Comparison of ENCODE assay signal across 8 mouse cellular contexts in the genomic region with DNA sequence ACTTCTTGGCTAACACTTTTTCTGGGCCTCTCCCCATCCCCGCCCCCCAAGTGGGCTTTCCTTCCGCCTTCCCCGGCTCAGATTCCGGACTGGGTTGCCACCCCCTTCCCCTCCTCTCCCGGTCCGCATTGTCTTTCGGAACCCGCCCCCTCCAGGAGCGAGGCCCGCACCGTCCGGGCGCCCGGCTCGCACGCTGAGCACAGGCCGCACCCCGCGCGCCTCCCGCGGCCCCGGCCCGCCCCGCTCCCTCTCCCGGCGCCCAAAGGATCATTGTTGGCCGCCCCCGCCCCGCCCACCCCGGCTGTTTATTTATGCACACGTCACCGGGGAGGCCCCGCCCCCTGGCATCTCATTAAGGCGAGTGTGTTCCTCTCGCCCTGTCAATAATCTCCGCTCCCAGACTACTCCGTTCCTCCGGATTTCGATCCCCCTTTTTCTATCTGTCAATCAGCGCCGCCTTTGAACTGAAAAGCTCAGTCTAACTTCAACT. TPM values are rescaled to one million over a fixed set of nuclear protein-coding genes. Genes with fewer than 3 reads are reported as not detected.
DNase-seq lines count a peak whose midpoint lies in the region; ATAC-seq and TF ChIP-seq lines count a peak whose summit lies in the region.

A gene (plus strand): TSS at position 382 of the 490 bp plus-strand sequence.

- peak; percentile 87 for ATAC-seq in forebrain, embryonic 12.5 days (ENCODE audit: low FRiP score)
- peak; percentile 88 for ATAC-seq in heart, embryonic 16.5 days (replicated peaks; ENCODE audit: extremely low read depth, insufficient read depth, low FRiP score)
- ATAC-seq in liver, embryonic 14.5 days (ENCODE audit: insufficient read depth) = peak; percentile 86
- ATAC-seq in stomach, embryonic 15.5 days (ENCODE audit: insufficient read depth, low FRiP score, low read depth) = peak; percentile 95

- peak within 1 kb of the TSS; percentile 97 for H3K27ac ChIP-seq in forebrain, embryonic 12.5 days
- peak within 1 kb of the TSS; percentile 96 for H3K27ac ChIP-seq in heart, embryonic 16.5 days (ENCODE audit: low read length)
- peak within 1 kb of the TSS; percentile 41 for H3K27ac ChIP-seq in liver, embryonic 14.5 days
- peak within 1 kb of the TSS; percentile 99 for H3K27ac ChIP-seq in stomach, embryonic 15.5 days

- H3ac ChIP-seq in C2C12 (ENCODE audit: control insufficient read depth, insufficient read length, low read depth) = peak within 1 kb of the TSS; percentile 78

- H3K27me3 ChIP-seq in C2C12 (ENCODE audit: control insufficient read depth, insufficient read depth, insufficient read length) = no peaks in the 10 kb centered on the region
- H3K27me3 ChIP-seq in forebrain, embryonic 12.5 days = peaks cover 11% of the 10 kb centered on the region
- H3K27me3 ChIP-seq in heart, embryonic 16.5 days (ENCODE audit: control insufficient read depth, insufficient read depth, low read length) = no peaks in the 10 kb centered on the region
- peaks cover 57% of the 10 kb centered on the region for H3K27me3 ChIP-seq in liver, embryonic 14.5 days (ENCODE audit: control insufficient read depth, insufficient read depth, low read length)
- no peaks in the 10 kb centered on the region for H3K27me3 ChIP-seq in stomach, embryonic 15.5 days (replicated peaks)

- peak; percentile 97 for DNase-seq in brain, embryonic 14.5 days (ENCODE audit: low read depth)
- DNase-seq in kidney, postnatal 36 days = peak; percentile 95 to 97
- DNase-seq in liver, embryonic 14.5 days (ENCODE audit: low read depth in 3 of 3, low spot score in 3 of 3) = peak; percentile 74 to 79 (median 77)
- DNase-seq in neural tube, embryonic 10.5 days (ENCODE audit: extremely low spot score, low spot score) = peak; percentile 94

- H3K79me2 ChIP-seq in C2C12 (ENCODE audit: control insufficient read depth, insufficient read depth) = peaks cover 47% of the 10 kb centered on the region

- TF ChIP-seq EP300 in liver, embryonic 14.5 days (IDR thresholded peaks at IDR 0.05; ENCODE audit: low read depth) = no peak

- TF ChIP-seq CTCF in C2C12 (IDR thresholded peaks at IDR 0.05; ENCODE audit: control insufficient read depth, insufficient read depth, insufficient read length) = no peak
- TF ChIP-seq CTCF in brain, embryonic 14.5 days (IDR thresholded peaks at IDR 0.05; ENCODE audit: borderline replicate concordance, extremely low read depth, insufficient read depth, insufficient read length) = no peak
- TF ChIP-seq CTCF in liver, embryonic 14.5 days (IDR thresholded peaks at IDR 0.05; ENCODE audit: low read depth) = no peak

- 1% methylated on average over 39 of the region's 42 CpGs for WGBS in forebrain, embryonic 12.5 days
- WGBS in heart, embryonic 16.5 days = 1% methylated on average over 27 of the region's 42 CpGs
- WGBS in liver, embryonic 14.5 days (ENCODE audit: insufficient replicate concordance) = 1% methylated on average over 38 of the region's 42 CpGs
- WGBS in stomach, embryonic 15.5 days = under 1% methylated on average over 39 of the region's 42 CpGs

- peaks cover 50% of the 10 kb centered on the region for H3K4me1 ChIP-seq in forebrain, embryonic 12.5 days
- H3K4me1 ChIP-seq in heart, embryonic 16.5 days (ENCODE audit: control insufficient read depth, insufficient read depth, low read length) = peaks cover 13% of the 10 kb centered on the region
- peaks cover 0 to 8% of the 10 kb centered on the region in 2 experiments; a peak in 2 of 4 replicates for H3K4me1 ChIP-seq in liver, embryonic 14.5 days (replicated peaks; ENCODE audit: control insufficient read depth in 2 of 2, insufficient read depth in 2 of 2, low read length in 1 of 2)
- peaks cover 14% of the 10 kb centered on the region for H3K4me1 ChIP-seq in stomach, embryonic 15.5 days

- H3K4me2 ChIP-seq in forebrain, embryonic 12.5 days = peak within 1 kb of the TSS; percentile 72
- H3K4me2 ChIP-seq in heart, embryonic 16.5 days (ENCODE audit: low read depth, low read length) = peak within 1 kb of the TSS; percentile 84
- H3K4me2 ChIP-seq in liver, embryonic 14.5 days (ENCODE audit: low read depth) = peak within 1 kb of the TSS; percentile 61
- H3K4me2 ChIP-seq in stomach, embryonic 15.5 days = peak within 1 kb of the TSS; percentile 74

- H3K9ac ChIP-seq in forebrain, embryonic 12.5 days = peak within 1 kb of the TSS; percentile 86
- H3K9ac ChIP-seq in heart, embryonic 16.5 days (ENCODE audit: low read length) = peak within 1 kb of the TSS; percentile 92
- peak within 1 kb of the TSS; percentile 49 for H3K9ac ChIP-seq in liver, embryonic 14.5 days (replicated peaks)
- H3K9ac ChIP-seq in stomach, embryonic 15.5 days = peak within 1 kb of the TSS; percentile 76

- H3K4me3 ChIP-seq in C2C12 (ENCODE audit: insufficient read depth, poor library complexity, severe bottlenecking) = peak within 1 kb of the TSS; percentile 75
- H3K4me3 ChIP-seq in forebrain, embryonic 12.5 days (replicated peaks) = peak within 1 kb of the TSS; percentile 64
- H3K4me3 ChIP-seq in heart, embryonic 16.5 days (ENCODE audit: low read length) = peak within 1 kb of the TSS; percentile 77
- peak within 1 kb of the TSS; percentile 61 to 80 for H3K4me3 ChIP-seq in liver, embryonic 14.5 days (ENCODE audit: insufficient read depth in 1 of 2, low read depth in 2 of 2, low read length in 2 of 2)
- H3K4me3 ChIP-seq in stomach, embryonic 15.5 days (replicated peaks) = peak within 1 kb of the TSS; percentile 73

- no peaks in the 10 kb centered on the region for H3K9me3 ChIP-seq in forebrain, embryonic 12.5 days
- H3K9me3 ChIP-seq in heart, embryonic 16.5 days (replicated peaks; ENCODE audit: control insufficient read depth, low read length) = no peaks in the 10 kb centered on the region
- H3K9me3 ChIP-seq in liver, embryonic 14.5 days (ENCODE audit: control insufficient read depth, low read length) = no peaks in the 10 kb centered on the region
- no peaks in the 10 kb centered on the region for H3K9me3 ChIP-seq in stomach, embryonic 15.5 days

- peaks cover 25% of the 10 kb centered on the region for H3K79me3 ChIP-seq in C2C12 (ENCODE audit: low read depth)

- TF ChIP-seq POLR2A in brain, embryonic 14.5 days (IDR thresholded peaks at IDR 0.05; ENCODE audit: borderline replicate concordance, extremely low read depth, insufficient read depth, insufficient read length, poor library complexity, severe bottlenecking) = 0 out of 2 replicates have a peak, but pooled peaks have one; percentile 23

- H3K36me3 ChIP-seq in C2C12 (ENCODE audit: control insufficient read depth, insufficient read depth) = no peaks in the 10 kb centered on the region
- H3K36me3 ChIP-seq in forebrain, embryonic 12.5 days (replicated peaks) = no peaks in the 10 kb centered on the region
- no peaks in the 10 kb centered on the region for H3K36me3 ChIP-seq in heart, embryonic 16.5 days (ENCODE audit: control insufficient read depth, insufficient read depth)
- no peaks in the 10 kb centered on the region for H3K36me3 ChIP-seq in liver, embryonic 14.5 days (replicated peaks; ENCODE audit: control insufficient read depth, insufficient read depth, low read depth)
- H3K36me3 ChIP-seq in stomach, embryonic 15.5 days = no peaks in the 10 kb centered on the region

TF ChIP-seq in C2C12, 6 proteins besides CTCF, POLR2A, EP300 and RAD21:
- no peak for TF ChIP-seq CEBPB (IDR thresholded peaks at IDR 0.05; ENCODE audit: low read depth)
- TF ChIP-seq MYOG (IDR thresholded peaks at IDR 0.05; ENCODE audit: control insufficient read depth, extremely low read depth, insufficient read length) = no peak
- TF ChIP-seq MYOD1 (IDR thresholded peaks at IDR 0.05; ENCODE audit: control insufficient read depth, insufficient read length, low read depth) = no peak
- TF ChIP-seq MAX (IDR thresholded peaks at IDR 0.05) = no peak
- no peak for TF ChIP-seq USF1 (IDR thresholded peaks at IDR 0.05; ENCODE audit: low read depth)
- TF ChIP-seq FOSL1 (IDR thresholded peaks at IDR 0.05; ENCODE audit: insufficient read depth, low read length, poor library complexity, severe bottlenecking) = no peak
TF ChIP-seq in C2C12: peak in this region for 0.

RNA-seq across cellular contexts. Expression of the gene that starts here (rescaled TPM):
- 10.3 TPM for polyA plus RNA-seq in C2C12 (2012; fragmentation: generic; extraction: Trizol)
- polyA plus RNA-seq in brain, embryonic 14.5 days (2012; rRNA removed) = 222 and 296 TPM in 2 replicates
- polyA plus RNA-seq in forebrain, embryonic 12.5 days (2016; fragmentation: Nextera tagmentation; extraction: Ambion mirVana) = 212 and 220 TPM in 2 replicates
- 36.6 and 45.6 TPM in 2 replicates for polyA plus RNA-seq in heart, embryonic 16.5 days (2015; fragmentation: Nextera tagmentation; extraction: Ambion mirVana)
- 6.9 and 7.8 TPM in 2 replicates for polyA plus RNA-seq in liver, embryonic 14.5 days (2012; rRNA removed)
- 18.4 and 19.5 TPM in 2 replicates for polyA plus RNA-seq in liver, embryonic 14.5 days (2014; fragmentation: Nextera tagmentation; extraction: Ambion mirVana)
- polyA plus RNA-seq in stomach, embryonic 15.5 days (2015; fragmentation: Nextera tagmentation; extraction: Ambion mirVana) = 85.2 and 89.4 TPM in 2 replicates

Comparison
In these comparisons a context has a peak if more than half of its experiments do, and no peak if none do; other contexts are left out.
1. Peak in every context shown above with its lines: DNase-seq, ATAC-seq, H3K4me3 ChIP-seq and H3K27ac ChIP-seq.
2. H3K27ac ChIP-seq: peak in every context shown above with its lines; median percentile 99 in stomach, embryonic 15.5 days; 97 in forebrain, embryonic 12.5 days; 96 in heart, embryonic 16.5 days; 41 in liver, embryonic 14.5 days.